Mouse (Mus musculus) kidney, adult 2 months (tissue): ENCODE measurements around the gene Mgst2. TPM values are rescaled to one million over a fixed set of nuclear protein-coding genes. Genes with fewer than 3 reads are reported as not detected.

Source experiments
- DNase-seq: peaks from one replicate; pipeline ENCODE4 v3.0.0; 2021
- H3K27ac ChIP-seq: fragments of 200-500 bp; 2 replicates; pipeline ENCODE4 v1.5.1; 2012; ENCODE audit warnings: low read depth, low read length, control low read depth, inconsistent platforms; ENCODE audit not compliant: insufficient read depth
- H3K27me3 ChIP-seq: fragments of 200-500 bp; replicated peaks from 2 replicates; pipeline ENCODE4 v1.6.1; 2012; ENCODE audit warnings: mild to moderate bottlenecking, moderate library complexity, low read length, inconsistent platforms; ENCODE audit not compliant: control insufficient read depth, insufficient read depth
- H3K36me3 ChIP-seq: fragments of 200-500 bp; 2 replicates; pipeline ENCODE4 v1.6.1; 2012; ENCODE audit warnings: mild to moderate bottlenecking, moderate library complexity, low read length, inconsistent platforms; ENCODE audit not compliant: control insufficient read depth, insufficient read depth
- H3K4me1 ChIP-seq: fragments of 200-500 bp; 2 replicates; pipeline ENCODE4 v1.6.1; 2011; ENCODE audit warnings: low read length; ENCODE audit not compliant: control insufficient read depth, insufficient read depth
- H3K4me3 ChIP-seq: fragments of 200-500 bp; 2 replicates; pipeline ENCODE4 v1.5.1; 2011; ENCODE audit warnings: mild to moderate bottlenecking, low read depth, low read length, control low read depth; ENCODE audit not compliant: insufficient read depth
- CTCF ChIP-seq: fragments of 200-500 bp; conservative IDR thresholded peaks from 2 replicates; pipeline ENCODE4 v1.5.1; 2011; ENCODE audit warnings: low read depth, mild to moderate bottlenecking, control low read depth, low read length, moderate library complexity, mixed read lengths; ENCODE audit not compliant: insufficient read depth, insufficient read length
- POLR2A ChIP-seq: fragments of 200-500 bp; IDR thresholded peaks from one replicate; pipeline ENCODE4 v1.6.1; 2011; ENCODE audit warnings: low read depth, low read length, control low read depth
- WGBS: fragments of 180-500 bp; shearing (Covaris S2); methylation state at CpG from one replicate; pipeline ENCODE4 v1.1.7; 2018; 5-methylcytosine and 5-hydroxymethylcytosine counted together
- polyA plus RNA-seq: library from polyadenylated mRNA; depleted of rRNA; stranded (reverse); fragments of >200 nt; gene quantifications from 2 replicates; pipeline ENCODE4 v1.2.3, GENCODE M21; 2012; rRNA removed

Gene Mgst2
- 0.11 and 0.55 TPM in 2 replicates for polyA plus RNA-seq

GRCm38 (mm10) chr3:51660060-51660459, at the start of gene Mgst2:
Gene Mgst2 (plus strand): TSS chr3:51660360.
- TF ChIP-seq POLR2A (no peak), CTCF (no peak)
- H3K4me3 ChIP-seq = no peak within 1 kb of the TSS
- no peaks in the 10 kb centered on the region for H3K4me1 ChIP-seq
- H3K27me3 ChIP-seq = no peaks in the 10 kb centered on the region
- WGBS = 78% methylated on average over 4 of the region's 4 CpGs
- H3K36me3 ChIP-seq = no peaks in the 10 kb centered on the region
- H3K27ac ChIP-seq = no peak within 1 kb of the TSS
- DNase-seq = no peak

- WGBS = 6% methylated on average over 6 of the region's 6 CpGs
- TF ChIP-seq POLR2A (no peak), CTCF (peak; percentile 50)
- Histone ChIP-seq H3K36me3 (no peaks in the 10 kb centered on the region), H3K4me3 (no peak overlapping the region), H3K4me1 (no peaks in the 10 kb centered on the region), H3K27me3 (no peaks in the 10 kb centered on the region), H3K27ac (no peak overlapping the region)
- DNase-seq = peak; percentile 75
Measured at GRCm38 (mm10) chr3:51611972-51612371, 48.2 kb upstream of the Mgst2 start.

- TF ChIP-seq CTCF (no peak), POLR2A (no peak)
- Histone ChIP-seq H3K36me3 (no peaks in the 10 kb centered on the region), H3K27me3 (no peaks in the 10 kb centered on the region), H3K4me1 (no peaks in the 10 kb centered on the region), H3K4me3 (no peak overlapping the region), H3K27ac (no peak overlapping the region)
- no peak for DNase-seq
- 95% methylated on average over 10 of the region's 10 CpGs for WGBS
Measured at GRCm38 (mm10) chr3:51612398-51613356, 47.5 kb upstream of the Mgst2 start.

- no peaks in the 10 kb centered on the region for H3K36me3 ChIP-seq
- H3K4me3 ChIP-seq = no peak overlapping the region
- H3K27ac ChIP-seq = no peak overlapping the region
- H3K27me3 ChIP-seq = no peaks in the 10 kb centered on the region
- H3K4me1 ChIP-seq = no peaks in the 10 kb centered on the region
- TF ChIP-seq CTCF (no peak), POLR2A (no peak)
- WGBS = 83% methylated on average over 13 of the region's 13 CpGs
- DNase-seq = no peak
Measured at GRCm38 (mm10) chr3:51614278-51614677, 45.9 kb upstream of the Mgst2 start.

GRCm38 (mm10) chr3:51623956-51624355, 36.2 kb upstream of the Mgst2 start:
- DNase-seq = no peak
- Histone ChIP-seq H3K36me3 (no peaks in the 10 kb centered on the region), H3K4me3 (no peak overlapping the region), H3K4me1 (no peaks in the 10 kb centered on the region), H3K27me3 (no peaks in the 10 kb centered on the region), H3K27ac (no peak overlapping the region)
- no peak for TF ChIP-seq POLR2A
- no peak for TF ChIP-seq CTCF
- WGBS = 76% methylated on average over 2 of the region's 2 CpGs

- Histone ChIP-seq H3K36me3 (no peaks in the 10 kb centered on the region), H3K27ac (no peak overlapping the region), H3K27me3 (no peaks in the 10 kb centered on the region), H3K4me1 (no peaks in the 10 kb centered on the region), H3K4me3 (no peak overlapping the region)
- 77% methylated on average over 3 of the region's 3 CpGs for WGBS
- no peak for DNase-seq
- TF ChIP-seq CTCF (no peak), POLR2A (no peak)
Measured at GRCm38 (mm10) chr3:51627741-51628140, 32.4 kb upstream of the Mgst2 start.

GRCm38 (mm10) chr3:51628977-51629376, 31.2 kb upstream of the Mgst2 start:
- DNase-seq = no peak
- TF ChIP-seq POLR2A (no peak), CTCF (no peak)
- Histone ChIP-seq H3K36me3 (no peaks in the 10 kb centered on the region), H3K4me3 (no peak overlapping the region), H3K4me1 (no peaks in the 10 kb centered on the region), H3K27ac (no peak overlapping the region), H3K27me3 (no peaks in the 10 kb centered on the region)
- WGBS = 49% methylated on average over 3 of the region's 3 CpGs
